Mouse (Mus musculus) CH12.LX (cell line): ENCODE results near the gene Foxd3. TPM values are rescaled to one million over a fixed set of nuclear protein-coding genes. Genes with fewer than 3 reads are reported as not detected.

ENCODE experiments used
- DNase-seq: peaks from one replicate; pipeline ENCODE4 v3.0.0-alpha.2; 2013; ENCODE audit errors: extremely low read depth
- H3K27ac ChIP-seq: 2 replicates; pipeline ENCODE4 v1.5.1; 2012; ENCODE audit warnings: low read depth, mild to moderate bottlenecking, control low read depth, moderate library complexity; ENCODE audit not compliant: insufficient read depth
- H3K27me3 ChIP-seq: replicated peaks from 2 replicates; pipeline ENCODE3; 2012; ENCODE audit warnings: inconsistent platforms
- H3K36me3 ChIP-seq, 2 experiments: replicated peaks in 1 of 2; 2 replicates each; pipeline versions ENCODE3 to v1.6.1; 2012; ENCODE audit warnings: inconsistent platforms in 1 of 2, low read length in 1 of 2, mild to moderate bottlenecking in 1 of 2, mixed read lengths in 1 of 2, moderate library complexity in 1 of 2; ENCODE audit not compliant: control insufficient read depth in 1 of 2, insufficient read depth in 1 of 2
- H3K4me1 ChIP-seq, 2 experiments: 2 replicates each; pipeline ENCODE4 v1.6.1; 2012; ENCODE audit warnings: inconsistent platforms in 1 of 2, moderate library complexity in 1 of 2; ENCODE audit not compliant: insufficient read depth in 2 of 2, control insufficient read depth in 1 of 2
- H3K4me2 ChIP-seq: 2 replicates; pipeline ENCODE4 v1.6.1; 2012; ENCODE audit warnings: low read depth, mild to moderate bottlenecking, control low read depth; ENCODE audit not compliant: poor library complexity, insufficient read depth, severe bottlenecking
- H3K4me3 ChIP-seq, 3 experiments: fragments of 150-350 bp in 1 of 3; sonication (generic) in 1 of 3; replicated peaks in 1 of 3; 2 replicates each; pipeline versions ENCODE3 to v1.5.1; 2011 to 2012; ENCODE audit warnings: low read depth in 2 of 3, low read length in 2 of 3, mild to moderate bottlenecking in 2 of 3, moderate library complexity in 2 of 3, control low read depth in 1 of 3, improper control_type of control experiment in 1 of 3, inconsistent platforms in 1 of 3, mixed read lengths in 1 of 3; ENCODE audit not compliant: poor library complexity in 1 of 3
- H3K79me2 ChIP-seq: replicated peaks from 2 replicates; pipeline ENCODE4 v1.6.1; 2012; ENCODE audit warnings: mild to moderate bottlenecking, moderate library complexity; ENCODE audit not compliant: control insufficient read depth, poor library complexity, insufficient read depth, severe bottlenecking; ENCODE audit errors: extremely low read depth
- H3K9ac ChIP-seq: 2 replicates; pipeline ENCODE4 v1.6.1; 2012; ENCODE audit warnings: low read depth, mild to moderate bottlenecking, control low read depth, moderate library complexity; ENCODE audit not compliant: insufficient read depth
- H3K9me3 ChIP-seq: replicated peaks from 2 replicates; pipeline ENCODE3; 2012; ENCODE audit warnings: low read length, inconsistent platforms, mixed read lengths
- CTCF ChIP-seq, 2 experiments: IDR thresholded peaks in 1 of 2; conservative IDR thresholded peaks in 1 of 2; 2 replicates each; pipeline ENCODE4 v1.5.1; 2011 to 2012; ENCODE audit warnings: low read depth in 2 of 2, low read length in 2 of 2, improper control_type of control experiment in 1 of 2, inconsistent platforms in 1 of 2, mild to moderate bottlenecking in 1 of 2, moderate library complexity in 1 of 2
- GABPA ChIP-seq: IDR thresholded peaks from 2 replicates; pipeline ENCODE4 v1.6.1; 2012; ENCODE audit warnings: low read depth, low read length, improper control_type of control experiment, inconsistent platforms; ENCODE audit not compliant: insufficient replicate concordance
- HCFC1 ChIP-seq: IDR thresholded peaks from 2 replicates; pipeline ENCODE4 v1.6.1; 2012; ENCODE audit warnings: low read depth, mild to moderate bottlenecking, inconsistent platforms, low read length, improper control_type of control experiment
- JUN ChIP-seq: IDR thresholded peaks from 2 replicates; pipeline ENCODE4 v1.6.1; 2011; ENCODE audit warnings: low read depth, mild to moderate bottlenecking, low read length, improper control_type of control experiment, moderate library complexity; ENCODE audit not compliant: insufficient read depth
- KAT2A ChIP-seq: IDR thresholded peaks from 2 replicates; pipeline ENCODE4 v1.6.1; 2012; ENCODE audit warnings: low read length, improper control_type of control experiment, inconsistent platforms; ENCODE audit not compliant: insufficient replicate concordance
- MAX ChIP-seq: IDR thresholded peaks from 2 replicates; pipeline ENCODE4 v1.6.1; 2011; ENCODE audit warnings: low read length, improper control_type of control experiment
- MAZ ChIP-seq: IDR thresholded peaks from 2 replicates; pipeline ENCODE4 v1.6.1; 2012; ENCODE audit warnings: low read depth, mild to moderate bottlenecking, inconsistent platforms, low read length, improper control_type of control experiment, moderate library complexity
- MEF2A ChIP-seq: IDR thresholded peaks from 2 replicates; pipeline ENCODE4 v1.6.1; 2014; ENCODE audit warnings: low read depth, mild to moderate bottlenecking, inconsistent platforms, low read length, improper control_type of control experiment, borderline replicate concordance
- MXI1 ChIP-seq: IDR thresholded peaks from 2 replicates; pipeline ENCODE4 v1.6.1; 2011; ENCODE audit warnings: mild to moderate bottlenecking, low read depth, low read length, improper control_type of control experiment
- MYC ChIP-seq: IDR thresholded peaks from 2 replicates; pipeline ENCODE4 v1.6.1; 2011; ENCODE audit warnings: low read depth, mild to moderate bottlenecking, improper control_type of control experiment, low read length
- NELFE ChIP-seq: IDR thresholded peaks from 2 replicates; pipeline ENCODE4 v1.6.1; 2011; ENCODE audit warnings: low read depth, low read length, improper control_type of control experiment
- NRF1 ChIP-seq: IDR thresholded peaks from 2 replicates; pipeline ENCODE4 v1.6.1; 2014; ENCODE audit warnings: low read depth, mild to moderate bottlenecking, inconsistent platforms, low read length, improper control_type of control experiment, moderate library complexity
- POLR2A ChIP-seq: IDR thresholded peaks from 2 replicates; pipeline ENCODE4 v1.6.1; 2011; ENCODE audit warnings: low read depth, mild to moderate bottlenecking, improper control_type of control experiment, low read length
- POLR2AphosphoS2 ChIP-seq: IDR thresholded peaks from 2 replicates; pipeline ENCODE4 v1.6.1; 2011; ENCODE audit warnings: low read depth, low read length, improper control_type of control experiment
- RCOR1 ChIP-seq: conservative IDR thresholded peaks from 2 replicates; pipeline ENCODE4 v1.6.1; 2012; ENCODE audit warnings: low read depth, mild to moderate bottlenecking, inconsistent platforms, low read length, improper control_type of control experiment
- SIN3A ChIP-seq: IDR thresholded peaks from 2 replicates; pipeline ENCODE4 v1.6.1; 2012; ENCODE audit warnings: low read length, improper control_type of control experiment, inconsistent platforms
- SMC3 ChIP-seq: IDR thresholded peaks from 2 replicates; pipeline ENCODE4 v1.6.1; 2011; ENCODE audit warnings: low read depth, low read length, improper control_type of control experiment
- TBP ChIP-seq: conservative IDR thresholded peaks from 2 replicates; pipeline ENCODE4 v1.6.1; 2011; ENCODE audit warnings: low read depth, low read length, improper control_type of control experiment
- UBTF ChIP-seq: IDR thresholded peaks from 2 replicates; pipeline ENCODE4 v1.6.1; 2012; ENCODE audit warnings: low read depth, mild to moderate bottlenecking, inconsistent platforms, low read length, improper control_type of control experiment, moderate library complexity
- ZC3H11A ChIP-seq: IDR thresholded peaks from 2 replicates; pipeline ENCODE4 v1.6.1; 2012; ENCODE audit warnings: low read depth, mild to moderate bottlenecking, inconsistent platforms, low read length, improper control_type of control experiment
- ZMIZ1 ChIP-seq: IDR thresholded peaks from 2 replicates; pipeline ENCODE4 v1.6.1; 2012; ENCODE audit warnings: low read depth, mild to moderate bottlenecking, inconsistent platforms, low read length, improper control_type of control experiment
- dilution Hi-C: fragments of 300-500 bp; cut with MboI; formaldehyde crosslinking; loops from 2 replicates; pipeline ENCODE4 v1.14.3; 2020; ENCODE audit warnings: low sequenced_read_pairs; ENCODE audit not compliant: extremely low pct_unique_long_range_greater_than_20kb, extremely low pct_ligation_motif_present
- in situ Hi-C: fragments of 300-500 bp; cut with MboI; formaldehyde crosslinking; loops from 3 replicates; pipeline ENCODE4 v1.14.3; 2019; ENCODE audit warnings: low sequenced_read_pairs, low pct_ligation_motif_present, low pct_unique_long_range_greater_than_20kb, mixed read lengths
- polyA plus RNA-seq: library from polyadenylated mRNA; unstranded; fragments of >175 nt; gene quantifications from 2 replicates; pipeline ENCODE4 v1.2.1, GENCODE M21; 2012; ENCODE audit warnings: low read depth; ENCODE audit not compliant: insufficient read length
- total RNA-seq, 2 experiments: library from RNA; depleted of rRNA; stranded (reverse); fragments of 300-350 nt in 1 of 2; fragments of >200 nt in 1 of 2; gene quantifications; 2 replicates each; pipeline ENCODE4 v1.2.3; 2012 to 2014

The Foxd3 gene
- total and polyA plus RNA-seq, 3 experiments = not detected

- Histone ChIP-seq H3K36me3 (no peaks in the 10 kb centered on the region), H3K4me2 (no peak overlapping the region), H3K4me1 (no peaks in the 10 kb centered on the region), H3K79me2 (no peaks in the 10 kb centered on the region), H3K27me3 (no peaks in the 10 kb centered on the region), H3K4me3 (no peak overlapping the region), H3K9me3 (peaks cover 37% of the 10 kb centered on the region), H3K9ac (no peak overlapping the region), H3K27ac (no peak overlapping the region)
- no peak for TF ChIP-seq MAX
- no peak for TF ChIP-seq TBP
- TF ChIP-seq JUN = no peak
- no peak for TF ChIP-seq SMC3
- no peak for DNase-seq
- in situ Hi-C loops (no loop called here), dilution Hi-C loops (no loop called here)
Measured at GRCm38 (mm10) chr4:99661956-99662355, 5.9 kb downstream of the Foxd3 start.

- TF ChIP-seq MYC (no peak), MXI1 (no peak)
- Histone ChIP-seq H3K4me1 (no peaks in the 10 kb centered on the region), H3K4me2 (no peak overlapping the region), H3K9ac (no peak overlapping the region), H3K9me3 (peaks cover 33% of the 10 kb centered on the region), H3K79me2 (no peaks in the 10 kb centered on the region), H3K27me3 (no peaks in the 10 kb centered on the region), H3K4me3 (no peak overlapping the region), H3K27ac (no peak overlapping the region), H3K36me3 (no peaks in the 10 kb centered on the region)
- no peak for DNase-seq
- in situ Hi-C loops (no loop called here), dilution Hi-C loops (no loop called here)
Measured at GRCm38 (mm10) chr4:99662431-99662830, 6.3 kb downstream of the Foxd3 start.

GRCm38 (mm10) chr4:99662841-99663567, 6.9 kb downstream of the Foxd3 start:
- TF ChIP-seq RCOR1 (no peak), POLR2A (no peak), ZMIZ1 (no peak), NELFE (no peak), KAT2A (no peak), POLR2AphosphoS2 (no peak), MEF2A (no peak), JUN (no peak), MAX (no peak), TBP (no peak), HCFC1 (no peak), MYC (no peak), MAZ (no peak), GABPA (no peak), ZC3H11A (no peak), NRF1 (no peak), SIN3A (no peak), UBTF (no peak), CTCF (conservative IDR thresholded peaks at IDR 0.05 in 1 of 2, IDR thresholded peaks at IDR 0.05 in 1 of 2; ENCODE audit: low read depth in 2 of 2, low read length in 2 of 2) (no peak), MXI1 (no peak)
- Histone ChIP-seq H3K27me3 (no peaks in the 10 kb centered on the region), H3K4me1 (no peaks in the 10 kb centered on the region), H3K4me3 (no peak overlapping the region), H3K4me2 (no peak overlapping the region), H3K9ac (no peak overlapping the region), H3K9me3 (peaks cover 32% of the 10 kb centered on the region), H3K79me2 (no peaks in the 10 kb centered on the region), H3K27ac (no peak overlapping the region), H3K36me3 (no peaks in the 10 kb centered on the region)
- in situ Hi-C loops = no loop called here
- dilution Hi-C loops = no loop called here
- no peak for DNase-seq
